Mouse (Mus musculus) embryo, embryonic 10.5 days (tissue): ENCODE measurements at regions not wholly inside any gene's neighbourhood (a gene's known extent, or its start where the extent isn't known, plus 50 kb on each side); places are given as distances from the start of the nearest gene placed in this dataset.

ENCODE experiments used
- DNase-seq: peaks from one replicate; pipeline ENCODE4 v3.0.0-alpha.2; 2015; ENCODE audit warnings: low spot score

DNA sequence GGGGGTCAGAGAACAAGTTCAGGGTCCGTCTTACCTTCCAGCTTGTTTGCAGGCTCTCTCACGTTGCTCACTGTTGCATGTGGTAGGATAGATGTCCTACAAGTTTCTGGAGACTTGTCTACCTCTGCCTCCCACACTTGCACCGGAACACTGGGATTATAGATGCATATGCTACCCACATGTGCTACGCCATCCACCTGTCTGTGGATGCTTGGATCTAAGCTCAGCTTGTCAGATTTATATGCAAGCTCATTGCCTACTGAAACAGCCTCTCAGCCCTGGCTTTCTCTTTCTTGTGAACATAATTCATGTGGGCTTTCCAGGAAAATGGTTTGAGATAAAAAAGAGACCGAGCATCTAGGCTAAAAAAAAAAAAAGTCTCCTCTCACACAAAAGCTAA, 353.0 kb downstream of the Nucb2 start:
- no peak for DNase-seq

- no peak for DNase-seq
These were observed 353.6 kb downstream of the Nucb2 start for GRCm38 (mm10) chr7:116857744-116858143.

- DNase-seq, result peak; percentile 50
These were observed 378.2 kb downstream of the Nucb2 start for GRCm38 (mm10) chr7:116882268-116882964.

GRCm38 (mm10) chr7:116893846-116894245, 389.7 kb downstream of the Nucb2 start:
- DNase-seq, result peak; percentile 40

GRCm38 (mm10) chr7:116915797-116916196, 411.6 kb downstream of the Nucb2 start:
- DNase-seq, result no peak

DNA sequence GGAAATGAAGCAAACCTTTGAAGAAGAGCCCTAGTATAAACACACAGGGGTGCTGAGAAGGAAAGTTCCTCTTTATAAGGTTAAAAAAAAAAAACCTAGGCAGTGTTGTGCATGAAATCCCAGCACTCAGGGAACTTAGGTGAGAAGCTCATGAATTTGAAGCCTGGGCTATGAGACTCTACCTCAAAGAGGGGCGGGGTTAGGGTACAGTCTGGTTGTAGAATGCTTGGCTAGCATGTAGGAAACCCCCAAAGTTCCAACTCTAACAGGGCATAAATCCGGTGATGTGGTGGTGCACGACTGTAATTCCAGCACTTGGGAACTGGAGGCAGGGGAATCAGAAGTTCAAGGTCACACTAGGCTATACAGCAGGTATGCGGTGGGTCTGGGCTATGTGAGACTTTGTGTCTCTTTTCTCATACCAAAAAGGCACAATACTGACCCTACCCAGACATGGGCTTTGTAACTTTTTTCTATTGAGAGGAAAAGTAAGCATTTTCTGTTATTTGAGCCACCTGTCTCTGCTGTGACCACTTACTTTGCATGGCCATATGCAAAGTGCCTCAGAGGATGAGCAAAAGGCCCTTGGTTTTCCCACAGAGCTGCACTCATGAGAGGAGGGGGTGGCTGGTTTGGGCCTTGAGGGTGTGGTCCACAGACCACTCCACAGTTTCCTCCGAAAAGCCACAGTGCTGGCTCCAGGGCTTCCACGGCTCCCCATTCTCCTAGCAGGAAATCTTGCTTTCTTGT, 413.9 kb downstream of the Nucb2 start:
- DNase-seq, result no peak

GRCm38 (mm10) chr7:116946448-116946847, 434.3 kb upstream of the Xylt1 start:
- peak; percentile 11 for DNase-seq

- DNase-seq, result no peak
These were observed 421.4 kb upstream of the Xylt1 start for GRCm38 (mm10) chr7:116959196-116959895.

- no peak for DNase-seq
These were observed 416.9 kb upstream of the Xylt1 start for GRCm38 (mm10) chr7:116963839-116964238.

- no peak for DNase-seq
These were observed 389.4 kb upstream of the Xylt1 start for GRCm38 (mm10) chr7:116991351-116991750.

- no peak for DNase-seq
These were observed 388.6 kb upstream of the Xylt1 start for GRCm38 (mm10) chr7:116992166-116992565.

DNA sequence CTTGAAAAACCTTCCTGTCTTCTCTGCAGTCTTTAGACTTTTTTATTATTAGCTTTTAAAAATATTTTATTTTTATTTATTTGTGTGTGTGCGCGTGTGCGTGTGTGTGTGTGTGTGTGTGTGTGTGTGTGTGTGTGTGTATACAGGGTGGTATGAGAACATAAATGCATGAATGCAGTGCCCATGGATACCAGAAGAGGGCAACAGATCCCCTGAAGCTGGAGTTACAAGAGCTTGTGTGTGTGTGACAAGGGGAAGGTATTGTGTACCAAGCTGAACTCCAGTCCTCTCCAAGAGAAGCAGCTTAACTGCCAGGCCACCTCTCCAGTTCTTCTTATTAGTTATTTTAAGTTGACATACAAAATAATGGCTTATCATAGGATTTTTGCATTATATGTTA, 385.0 kb upstream of the Xylt1 start:
- DNase-seq, result peak; percentile 50

GRCm38 (mm10) chr7:117003167-117003566, 377.6 kb upstream of the Xylt1 start:
- DNase-seq, result no peak

GRCm38 (mm10) chr7:117018349-117018748, 362.4 kb upstream of the Xylt1 start:
- no peak for DNase-seq

GRCm38 (mm10) chr7:117021716-117022115, 359.1 kb upstream of the Xylt1 start:
- DNase-seq, result peak; percentile 84

- no peak for DNase-seq
These were observed 335.9 kb upstream of the Xylt1 start for GRCm38 (mm10) chr7:117044926-117045325.

GRCm38 (mm10) chr7:117049249-117049648, 331.5 kb upstream of the Xylt1 start:
- DNase-seq, result no peak

DNA sequence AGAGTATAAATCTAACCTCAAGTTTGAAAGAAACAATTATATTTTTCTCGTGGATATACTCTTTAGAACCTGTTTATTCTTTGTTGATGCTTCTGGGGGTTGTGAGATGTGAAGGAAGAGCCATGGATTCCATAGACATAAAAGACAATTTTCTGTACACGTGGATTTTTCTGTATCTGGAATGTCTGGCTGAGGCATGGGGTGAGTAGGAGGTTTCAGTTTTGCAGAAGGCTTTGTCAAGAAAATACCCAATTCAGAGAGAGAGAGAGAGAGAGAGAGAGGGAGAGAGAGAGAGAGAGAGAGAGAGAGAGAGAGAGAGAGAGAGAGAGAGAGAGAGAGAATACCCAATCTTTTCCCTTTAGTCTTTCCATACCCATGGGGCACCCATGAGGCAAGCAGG, 315.0 kb upstream of the Xylt1 start:
- DNase-seq, result no peak

- DNase-seq, result peak; percentile 10
These were observed 289.7 kb upstream of the Xylt1 start for GRCm38 (mm10) chr7:117090911-117091550.

GRCm38 (mm10) chr7:117092860-117093259, 287.9 kb upstream of the Xylt1 start:
- no peak for DNase-seq

DNA sequence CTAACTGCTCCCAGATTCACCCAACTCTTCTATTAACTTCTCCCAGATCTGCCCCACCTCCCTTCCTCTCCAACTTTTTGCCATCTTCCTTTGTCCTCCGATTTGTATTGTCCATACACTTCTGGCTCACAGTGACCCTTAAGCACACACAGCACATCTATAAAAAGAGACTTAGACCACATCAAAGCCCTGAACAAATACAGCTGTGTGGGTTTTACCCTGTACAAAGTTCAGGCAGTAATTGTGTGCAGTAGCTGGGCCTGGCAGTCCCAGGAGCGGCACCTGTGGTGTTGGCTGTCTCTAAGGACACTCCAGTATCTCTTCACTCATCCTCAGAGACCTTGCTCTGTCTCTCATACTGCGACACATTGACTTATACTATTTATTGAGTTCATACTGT, 283.2 kb upstream of the Xylt1 start:
- peak; percentile 2 for DNase-seq

DNA sequence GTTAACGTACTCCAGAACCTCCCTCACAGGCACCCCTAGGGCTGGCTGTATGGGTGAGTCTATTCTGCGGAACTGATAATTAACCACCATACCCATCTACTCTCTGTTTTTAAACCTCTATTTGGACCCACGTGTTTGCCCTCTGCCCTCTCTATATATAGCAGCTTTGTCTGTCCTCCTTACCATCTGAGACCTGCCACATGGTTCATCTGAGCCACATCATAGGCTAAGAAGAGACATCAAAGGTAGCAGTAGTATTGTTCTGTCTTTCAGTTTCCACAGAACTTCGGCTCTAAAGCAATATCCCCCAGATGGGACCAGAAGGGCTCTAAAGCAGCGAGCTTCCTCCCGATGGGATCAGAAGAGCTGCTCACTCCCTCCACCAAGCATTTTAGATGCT, 281.7 kb upstream of the Xylt1 start:
- no peak for DNase-seq
